In genomic region chr14:22679705-22680643, GRCm38 (mm10) we compare ENCODE assay signal across 11 mouse cellular contexts.
DNase-seq lines count a peak whose midpoint lies in the region; ATAC-seq and TF ChIP-seq lines count a peak whose summit lies in the region.
"Had no signal": no experiment of that assay in that cellular context is flagged by ENCODE, and none has a peak within 500 bp of the region (broad histone marks: within the 10 kb centered on the region; RNA-seq: fewer than 3 reads in every experiment).

No protein-coding gene starts in this region.

- no peak overlapping the region for H3K4me3 ChIP-seq in neural tube, embryonic 15.5 days (replicated peaks)
- H3K4me3 ChIP-seq in hindbrain, embryonic 15.5 days, result no peak overlapping the region
- H3K4me3 ChIP-seq in layer of hippocampus, adult 2 months, result no peak overlapping the region
- H3K4me3 ChIP-seq: liver, embryonic 12.5 days had no signal

- H3K36me3 ChIP-seq in neural tube, embryonic 15.5 days, result no peaks in the 10 kb centered on the region
- no peaks in the 10 kb centered on the region for H3K36me3 ChIP-seq in hindbrain, embryonic 15.5 days
- H3K36me3 ChIP-seq: liver, embryonic 12.5 days had no signal

- no peak overlapping the region for H3K9ac ChIP-seq in neural tube, embryonic 15.5 days (replicated peaks)
- no peak overlapping the region for H3K9ac ChIP-seq in hindbrain, embryonic 15.5 days
- H3K9ac ChIP-seq: liver, embryonic 12.5 days had no signal

- peaks cover 14% of the 10 kb centered on the region for H3K4me1 ChIP-seq in neural tube, embryonic 15.5 days
- H3K4me1 ChIP-seq in hindbrain, embryonic 15.5 days (replicated peaks), result peaks cover 22% of the 10 kb centered on the region
- H3K4me1 ChIP-seq: liver, embryonic 12.5 days had no signal

- no peak for ATAC-seq in neural tube, embryonic 15.5 days (ENCODE audit: low FRiP score)
- peak; percentile 81 for ATAC-seq in hindbrain, embryonic 15.5 days (ENCODE audit: low FRiP score, low read depth)
- ATAC-seq: liver, embryonic 12.5 days had no signal

- H3K4me2 ChIP-seq in neural tube, embryonic 15.5 days, result no peak overlapping the region
- no peak overlapping the region for H3K4me2 ChIP-seq in hindbrain, embryonic 15.5 days
- H3K4me2 ChIP-seq: liver, embryonic 12.5 days had no signal

- DNase-seq in neural tube, embryonic 10.5 days (ENCODE audit: extremely low spot score, low spot score), result peak; percentile 51
- DNase-seq in mesoderm, embryonic 11.5 days (ENCODE audit: low read depth, low spot score), result peak; percentile 65
- no peak for DNase-seq in frontal cortex, adult 2 months (ENCODE audit: extremely low spot score in 1 of 2, low spot score in 1 of 2)
- no peak for DNase-seq in natural killer cell, adult 2 months (ENCODE audit: low spot score in 2 of 2)
- no peak for DNase-seq in cerebellum, postnatal 36 days
- no peak for DNase-seq in layer of hippocampus, adult 2 months (ENCODE audit: low spot score in 2 of 2)
- DNase-seq: cerebellum, adult 2 months; layer of hippocampus, adult 9-11 months had no signal

- H3K9me3 ChIP-seq in neural tube, embryonic 15.5 days (replicated peaks), result no peaks in the 10 kb centered on the region
- no peaks in the 10 kb centered on the region for H3K9me3 ChIP-seq in hindbrain, embryonic 15.5 days
- H3K9me3 ChIP-seq: liver, embryonic 12.5 days had no signal

- no peak for TF ChIP-seq CTCF in layer of hippocampus, adult 2 months (conservative IDR thresholded peaks at IDR 0.05)

- H3K27ac ChIP-seq in neural tube, embryonic 15.5 days (replicated peaks), result no peak overlapping the region
- peak overlapping the region; percentile 46; the same call in 1 of the 2 replicates for H3K27ac ChIP-seq in hindbrain, embryonic 15.5 days (replicated peaks)
- no peak overlapping the region for H3K27ac ChIP-seq in layer of hippocampus, adult 2 months
- H3K27ac ChIP-seq: liver, embryonic 12.5 days had no signal

- WGBS in neural tube, embryonic 15.5 days, result 21% methylated on average over 9 of the region's 9 CpGs
- WGBS in hindbrain, embryonic 15.5 days, result 17% methylated on average over 9 of the region's 9 CpGs

- H3K27me3 ChIP-seq in neural tube, embryonic 15.5 days (replicated peaks), result no peaks in the 10 kb centered on the region
- 0 out of 2 replicates have a peak, but pooled peaks cover 2% of the 10 kb centered on the region for H3K27me3 ChIP-seq in hindbrain, embryonic 15.5 days
- H3K27me3 ChIP-seq: liver, embryonic 12.5 days had no signal

Comparison
In these comparisons a context has a peak if more than half of its experiments do, and no peak if none do; other contexts are left out.
1. DNase-seq: peak in neural tube, embryonic 10.5 days (single experiment) and mesoderm, embryonic 11.5 days (single experiment); none in frontal cortex, adult 2 months (0 of 2), natural killer cell, adult 2 months (0 of 2), cerebellum, postnatal 36 days (0 of 2) and layer of hippocampus, adult 2 months (0 of 2).